Mouse (Mus musculus): ENCODE data around the gene Spred3. TPM values are rescaled to one million over a fixed set of nuclear protein-coding genes. Genes with fewer than 3 reads are reported as not detected.
"Not testable (repeated sequence)": the region's sequence is repeated elsewhere in the genome, so short reads cannot be mapped to it uniquely, and the experiment has no call there.

The Spred3 gene
- under 1 TPM in 1 of 2 experiments, not detected in 1; 0.78 TPM for polyA plus RNA-seq (2017; shearing (Covaris generic))

GRCm38 (mm10) chr7:29170066-29170754 is at the start of gene Spred3, which contains the start of gene Ggn:
TSS of gene Spred3 (minus strand) at chr7:29170411.
TSS of gene Ggn (plus strand) at chr7:29170210.
- peak; percentile 16 for ATAC-seq

- no peak for ATAC-seq
Observed at GRCm38 (mm10) chr7:29214846-29215245, 44.6 kb upstream of the Spred3 start.

- no peak for ATAC-seq
Observed at GRCm38 (mm10) chr7:29214236-29214635, 44.0 kb upstream of the Spred3 start.

- no peak for ATAC-seq
Observed at GRCm38 (mm10) chr7:29213675-29214082, 43.5 kb upstream of the Spred3 start, which contains the start of gene Catsperg1. TSS of gene Catsperg1 (minus strand) at chr7:29214035.

- ATAC-seq, result not testable (repeated sequence)
Observed at GRCm38 (mm10) chr7:29212775-29213560, 42.8 kb upstream of the Spred3 start.

- no peak for ATAC-seq
Observed at GRCm38 (mm10) chr7:29212199-29212765, 42.1 kb upstream of the Spred3 start.

GRCm38 (mm10) chr7:29211415-29212198 is 41.4 kb upstream of the Spred3 start:
- ATAC-seq, result peak; percentile 93

- peak; percentile 41 for ATAC-seq
Observed at GRCm38 (mm10) chr7:29211013-29211412, 40.8 kb upstream of the Spred3 start.

GRCm38 (mm10) chr7:29202577-29202976 is 32.4 kb upstream of the Spred3 start:
- ATAC-seq, result no peak

GRCm38 (mm10) chr7:29194230-29194629 is 24.0 kb upstream of the Spred3 start:
- ATAC-seq, result not testable (repeated sequence)

GRCm38 (mm10) chr7:29181323-29181722 is 11.1 kb upstream of the Spred3 start:
- not testable (repeated sequence) for ATAC-seq

GRCm38 (mm10) chr7:29180854-29181236 is 10.6 kb upstream of the Spred3 start:
- no peak for ATAC-seq

GRCm38 (mm10) chr7:29180077-29180853 is 10.1 kb upstream of the Spred3 start, which contains the start of gene Psmd8:
TSS of gene Psmd8 (minus strand) at chr7:29180701.
- ATAC-seq, result peak; percentile 92

GRCm38 (mm10) chr7:29179323-29179722 is 9.1 kb upstream of the Spred3 start:
- ATAC-seq, result no peak

- ATAC-seq, result no peak
Observed at GRCm38 (mm10) chr7:29178106-29178505, 7.9 kb upstream of the Spred3 start.

- no peak for ATAC-seq
Observed at GRCm38 (mm10) chr7:29172390-29173016, 2.3 kb upstream of the Spred3 start.

- ATAC-seq, result no peak
Observed at GRCm38 (mm10) chr7:29171562-29172097, 1.4 kb upstream of the Spred3 start.

- no peak for ATAC-seq
Observed at GRCm38 (mm10) chr7:29170755-29171561, 747 bp upstream of the Spred3 start.

GRCm38 (mm10) chr7:29169231-29170065 is 763 bp downstream of the Spred3 start:
- no peak for ATAC-seq
